Mouse (Mus musculus): ENCODE measurements around the gene Rabif. TPM values are rescaled to one million over a fixed set of nuclear protein-coding genes. Genes with fewer than 3 reads are reported as not detected.

Gene Rabif
- total RNA-seq, 1 experiment from 2014 or later, result 26.9 TPM

DNA sequence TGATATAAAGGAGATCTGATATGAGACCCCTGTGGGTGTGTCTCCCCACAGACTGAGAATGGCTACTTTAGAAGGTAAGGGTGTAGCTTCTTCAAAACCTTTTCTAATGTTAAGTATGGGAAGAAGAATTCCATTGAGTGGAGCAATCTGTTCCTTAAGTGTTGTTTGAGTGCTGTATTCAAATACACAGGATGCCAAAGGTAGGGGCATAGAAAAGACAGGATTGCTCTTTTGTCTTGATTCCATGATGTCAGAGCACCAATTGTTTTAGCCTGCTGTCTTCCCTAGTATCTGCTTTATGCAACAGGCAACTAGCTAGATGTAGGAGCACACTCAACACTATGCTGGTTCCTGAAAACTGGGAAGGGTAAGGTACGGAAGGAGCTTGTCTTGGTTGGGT lies 40.6 kb downstream of the Rabif start:
- ATAC-seq (replicated peaks; ENCODE audit: insufficient number of reproducible peaks, low FRiP score, low TSS enrichment, poor library complexity, severe bottlenecking), result no peak

DNA sequence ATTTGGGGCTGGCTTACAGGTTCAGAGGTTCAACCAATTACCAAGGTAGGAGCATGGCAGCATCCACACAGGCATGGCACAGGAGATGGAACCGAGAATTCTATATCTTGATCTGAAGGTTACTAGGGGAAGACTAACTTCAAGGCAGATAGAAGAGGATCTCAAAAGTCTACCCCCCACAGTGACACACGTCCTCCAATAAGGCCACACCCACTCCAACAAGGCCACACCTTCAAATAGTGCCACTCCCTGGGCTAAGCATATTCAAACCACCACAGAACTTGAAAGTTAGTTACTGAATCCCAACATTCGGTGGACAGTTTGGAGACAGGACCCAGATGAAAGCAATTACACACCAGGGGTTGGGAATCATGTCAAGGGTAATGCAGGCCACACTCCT lies 41.1 kb downstream of the Rabif start:
- no peak for ATAC-seq (replicated peaks; ENCODE audit: insufficient number of reproducible peaks, low FRiP score, low TSS enrichment, poor library complexity, severe bottlenecking)

DNA sequence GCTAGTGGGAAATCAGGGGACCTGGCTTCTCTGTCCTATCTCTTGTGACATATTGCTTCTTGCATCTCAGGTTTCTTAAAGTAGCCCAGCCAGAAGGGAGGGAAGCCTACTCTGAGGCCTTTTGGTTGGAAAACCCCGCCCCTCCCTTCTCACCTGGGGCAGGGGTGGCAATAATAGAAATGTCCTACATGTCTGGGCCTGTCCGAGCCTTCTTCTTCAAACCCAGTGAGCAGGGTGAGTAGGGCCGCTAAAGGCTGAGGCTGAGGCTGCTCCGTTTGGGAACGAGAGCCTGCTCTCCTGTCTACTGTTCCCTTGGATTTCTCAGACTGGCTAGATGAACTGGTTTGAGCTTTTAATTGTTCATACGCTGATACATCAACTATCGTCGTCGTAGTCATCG lies 46.2 kb downstream of the Rabif start:
- ATAC-seq (replicated peaks; ENCODE audit: insufficient number of reproducible peaks, low FRiP score, low TSS enrichment, poor library complexity, severe bottlenecking), result no peak

DNA sequence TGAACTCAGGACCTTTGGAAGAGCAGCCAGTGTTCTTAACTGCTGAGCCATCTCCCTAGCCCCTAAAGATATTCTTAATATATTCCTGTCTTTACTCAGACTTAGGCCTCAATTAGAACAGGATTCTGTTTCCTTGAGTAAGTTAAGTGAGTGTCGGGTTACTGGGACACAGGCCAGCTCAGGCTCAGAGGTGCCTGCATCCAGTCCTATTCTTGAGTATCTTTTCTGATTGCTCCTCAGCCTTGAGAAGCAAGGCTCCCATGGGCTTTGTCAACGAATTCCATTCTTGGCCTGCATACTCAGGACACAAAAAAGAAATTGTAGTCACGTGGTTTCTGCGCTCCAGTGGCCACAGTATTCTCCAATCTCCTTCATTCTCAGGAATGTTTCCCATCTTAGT lies 53.8 kb downstream of the Rabif start:
- ATAC-seq (replicated peaks; ENCODE audit: insufficient number of reproducible peaks, low FRiP score, low TSS enrichment, poor library complexity, severe bottlenecking), result no peak

DNA sequence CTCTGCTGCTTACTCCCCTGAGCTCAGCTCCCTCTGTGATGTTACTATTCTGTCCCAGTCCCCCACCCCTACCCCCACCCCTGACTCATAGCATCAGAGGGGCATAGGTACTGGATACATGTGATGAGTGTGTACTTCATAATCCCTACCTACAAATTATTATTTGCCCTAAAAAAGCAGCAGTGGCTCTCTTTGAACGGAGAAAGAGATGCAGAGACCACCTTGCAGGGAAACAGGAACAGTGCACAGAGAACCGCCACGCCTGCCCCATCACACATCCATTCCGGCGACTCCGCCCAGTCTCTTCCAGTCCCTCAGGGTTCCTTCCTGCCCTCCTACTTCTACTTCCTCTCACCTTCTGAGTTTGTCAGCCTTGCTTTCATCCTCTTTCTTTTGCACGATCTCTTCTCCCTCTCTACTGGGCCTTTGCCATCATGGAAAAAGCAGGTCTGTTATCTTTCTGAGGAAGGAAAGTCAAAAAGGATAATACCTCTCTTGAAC lies 55.2 kb downstream of the Rabif start, which contains the start of gene Mgat4e:
Gene Mgat4e, minus strand, starts transcription at position 51 of the 501 bp plus-strand sequence.
- ATAC-seq (replicated peaks; ENCODE audit: insufficient number of reproducible peaks, low FRiP score, low TSS enrichment, poor library complexity, severe bottlenecking), result no peak

DNA sequence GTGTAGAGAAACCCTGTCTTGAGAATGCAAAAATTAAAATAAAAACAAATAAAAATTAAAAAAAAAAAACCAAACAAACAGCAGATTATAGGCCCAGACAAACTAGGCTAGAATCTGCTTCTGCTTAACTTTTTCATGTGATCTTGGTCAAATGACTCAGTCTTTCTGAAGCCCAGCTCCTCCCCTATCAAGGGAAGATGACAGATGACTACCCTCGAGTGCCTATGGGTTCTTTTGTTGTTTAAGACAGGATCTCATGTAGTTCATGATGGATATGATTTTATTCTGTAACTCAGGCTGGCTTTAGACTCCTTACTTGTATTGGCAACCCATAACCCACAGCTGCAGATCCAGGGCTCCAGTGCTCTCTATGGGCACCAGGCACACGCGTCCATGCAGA lies 57.4 kb downstream of the Rabif start:
- no peak for ATAC-seq (replicated peaks; ENCODE audit: insufficient number of reproducible peaks, low FRiP score, low TSS enrichment, poor library complexity, severe bottlenecking)

GRCm38 (mm10) chr1:134552396-134552795 lies 57.9 kb downstream of the Rabif start:
- ATAC-seq (replicated peaks; ENCODE audit: insufficient number of reproducible peaks, low FRiP score, low TSS enrichment, poor library complexity, severe bottlenecking), result no peak

DNA sequence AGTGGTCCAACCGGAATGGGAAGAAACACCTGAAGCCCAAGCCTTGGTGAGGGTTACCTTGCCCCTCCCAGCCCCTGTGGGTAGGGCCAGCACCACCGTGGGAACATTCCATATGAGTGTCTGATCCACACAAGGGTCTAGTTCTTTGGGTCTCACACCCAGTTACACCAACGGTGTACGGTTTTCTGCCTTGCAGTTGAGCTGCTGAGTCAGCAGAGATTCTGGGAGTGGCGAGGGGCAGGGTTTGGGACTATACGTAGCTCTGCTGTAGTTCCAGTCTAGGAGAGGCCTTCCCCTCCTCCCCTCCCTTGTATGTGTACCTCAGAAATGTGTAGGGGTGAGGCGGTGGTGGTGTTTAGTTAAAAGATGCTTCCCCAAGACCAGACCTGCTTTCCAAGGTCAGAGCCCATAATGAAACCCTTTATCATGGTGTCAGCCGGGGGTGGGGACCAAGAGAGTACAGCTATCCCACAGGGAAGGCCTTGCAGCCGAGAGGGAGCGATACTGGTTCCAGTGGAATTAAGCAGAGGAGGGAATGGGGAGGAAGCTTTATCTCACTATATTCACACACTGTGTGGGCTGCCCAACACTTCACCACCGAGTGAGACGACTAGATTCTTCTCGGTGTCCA lies 60.9 kb downstream of the Rabif start:
- ATAC-seq (replicated peaks; ENCODE audit: insufficient number of reproducible peaks, low FRiP score, low TSS enrichment, poor library complexity, severe bottlenecking), result no peak

DNA sequence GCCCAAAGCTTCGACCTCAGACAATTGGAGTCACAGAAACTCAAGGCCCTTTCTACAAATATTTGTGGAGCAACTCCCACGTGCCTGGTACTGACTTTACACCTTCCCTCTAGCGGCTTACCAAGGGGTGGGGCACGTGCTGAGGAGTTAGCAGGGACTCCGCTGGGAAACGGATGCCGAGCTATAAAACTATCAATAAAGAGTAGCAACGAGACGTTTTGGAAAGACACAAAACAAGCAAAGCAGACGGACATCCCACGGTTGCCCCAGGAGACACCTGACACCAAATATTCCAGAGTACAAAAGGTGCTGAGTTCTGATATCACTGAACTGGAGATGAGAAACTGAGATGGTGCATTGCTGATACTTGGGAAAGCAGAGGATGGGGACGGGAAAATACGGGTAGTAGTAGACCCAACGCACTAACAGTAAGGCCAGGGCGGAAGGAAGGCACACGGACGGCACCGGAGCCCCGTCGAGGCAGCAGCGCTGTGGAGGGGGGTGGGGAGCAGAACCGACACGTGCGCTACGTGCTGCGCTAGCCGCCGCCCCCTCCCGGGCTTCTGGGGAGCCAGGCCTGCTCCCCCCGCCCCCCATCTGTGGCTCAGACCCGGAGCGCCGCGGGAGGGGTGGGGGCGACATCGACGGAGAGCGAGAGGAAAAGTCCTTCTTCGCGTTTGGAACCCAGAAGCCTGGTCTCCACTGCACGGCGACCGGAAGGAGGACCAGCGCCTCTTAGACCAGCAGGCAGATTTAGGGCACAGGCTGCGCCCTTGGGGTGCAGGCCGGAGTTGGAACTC lies 61.6 kb downstream of the Rabif start:
- peak; percentile 6; the same call in 1 of the 2 replicates for ATAC-seq (replicated peaks; ENCODE audit: insufficient number of reproducible peaks, low FRiP score, low TSS enrichment, poor library complexity, severe bottlenecking)

DNA sequence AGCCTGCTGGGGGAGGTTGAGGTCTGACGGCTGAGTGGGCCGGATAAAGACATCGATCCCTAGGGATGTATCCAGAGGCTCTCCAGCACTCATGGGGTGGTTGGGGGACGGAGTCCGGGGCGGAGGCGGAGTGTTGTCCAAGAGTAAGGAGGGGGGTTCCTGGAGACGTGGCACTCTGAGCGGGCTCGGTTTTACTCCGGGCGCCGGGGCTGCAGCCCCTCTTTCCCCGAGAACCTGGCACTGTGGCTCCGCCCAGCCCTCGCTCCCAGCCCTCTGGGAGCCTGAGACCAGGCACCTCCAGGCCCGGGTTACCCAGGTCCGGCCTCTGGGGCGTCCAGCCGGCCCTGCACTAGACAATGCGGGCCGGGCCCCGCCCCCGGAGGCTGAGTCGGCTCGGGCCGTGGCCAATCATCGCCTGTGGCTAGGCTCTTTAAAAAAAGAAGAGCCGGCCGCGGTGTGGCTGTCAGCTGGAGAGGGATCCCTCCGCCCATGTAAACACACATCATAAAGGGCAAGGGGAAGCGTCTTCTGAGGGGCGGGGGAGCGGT lies 62.3 kb downstream of the Rabif start:
- peak; percentile 92 for ATAC-seq (replicated peaks; ENCODE audit: insufficient number of reproducible peaks, low FRiP score, low TSS enrichment, poor library complexity, severe bottlenecking)

Other genes starting within 250 kb of the Rabif start
- gene Myog, start 204.7 kb upstream of the Rabif start, total RNA-seq (2017), result not detected in 3 replicates
- gene Ppfia4, start 161.7 kb upstream of the Rabif start, total RNA-seq (2017), result 20.4 to 28.3 TPM (median 20.4 TPM) in 3 replicates
- gene Tmem183a, start 132.7 kb upstream of the Rabif start, total RNA-seq (2017), result 65.8 to 73.9 TPM (median 67.8 TPM) in 3 replicates
- gene 4933406M09Rik, start 108.7 kb upstream of the Rabif start, total RNA-seq (2017), result not detected in 3 replicates
- 56.4 to 76.4 TPM (median 62.0 TPM) in 3 replicates for gene Cyb5r1, start 89.1 kb upstream of the Rabif start, total RNA-seq (2017)
- 133 to 190 TPM (median 182 TPM) in 3 replicates for gene Adipor1, start 79.3 kb upstream of the Rabif start, total RNA-seq (2017)
- gene Klhl12, start 39.1 kb upstream of the Rabif start, total RNA-seq (2017), result 21.9 to 33.3 TPM (median 32.5 TPM) in 3 replicates
- not detected in 3 replicates for gene Mgat4e, start 55.0 kb downstream of the Rabif start, total RNA-seq (2017)
- 22.2 to 37.2 TPM (median 32.1 TPM) in 3 replicates for gene Kdm5b, start 65.5 kb downstream of the Rabif start, total RNA-seq (2017)
- gene Syt2, start 152.0 kb downstream of the Rabif start, total RNA-seq (2017), result not detected in 3 replicates